ENCODE assay signal across 22 mouse cellular contexts in genomic region chr7:116278280-116278679, GRCm38 (mm10). TPM values are rescaled to one million over a fixed set of nuclear protein-coding genes. Genes with fewer than 3 reads are reported as not detected.
DNase-seq lines count a peak whose midpoint lies in the region; ATAC-seq and TF ChIP-seq lines count a peak whose summit lies in the region.
"Had no signal": no experiment of that assay in that cellular context is flagged by ENCODE, and none has a peak within 500 bp of the region (broad histone marks: within the 10 kb centered on the region; RNA-seq: fewer than 3 reads in every experiment).

No protein-coding gene starts in this region.

- H3K4me1 ChIP-seq in hindbrain, embryonic 10.5 days (replicated peaks): peaks cover 71% of the 10 kb centered on the region
- H3K4me1 ChIP-seq in hindbrain, embryonic 12.5 days: peaks cover 44% of the 10 kb centered on the region
- peaks cover 42% of the 10 kb centered on the region for H3K4me1 ChIP-seq in midbrain, embryonic 11.5 days (ENCODE audit: control insufficient read depth, insufficient read depth, low read length)
- H3K4me1 ChIP-seq in midbrain, embryonic 14.5 days (ENCODE audit: control insufficient read depth, insufficient read depth, low read length): peaks cover 20% of the 10 kb centered on the region
- H3K4me1 ChIP-seq in embryonic facial prominence, embryonic 15.5 days: no peaks in the 10 kb centered on the region
- peaks cover 10% of the 10 kb centered on the region; the same call in 1 of the 2 replicates for H3K4me1 ChIP-seq in stomach, embryonic 15.5 days

- H3K36me3 ChIP-seq in hindbrain, embryonic 10.5 days: no peaks in the 10 kb centered on the region
- H3K36me3 ChIP-seq in hindbrain, embryonic 12.5 days: no peaks in the 10 kb centered on the region
- H3K36me3 ChIP-seq in midbrain, embryonic 11.5 days (ENCODE audit: control insufficient read depth, insufficient read depth, low read length): no peaks in the 10 kb centered on the region
- H3K36me3 ChIP-seq in midbrain, embryonic 14.5 days (ENCODE audit: control insufficient read depth, insufficient read depth, low read length): no peaks in the 10 kb centered on the region
- H3K36me3 ChIP-seq in embryonic facial prominence, embryonic 15.5 days: no peaks in the 10 kb centered on the region
- H3K36me3 ChIP-seq in stomach, embryonic 15.5 days: no peaks in the 10 kb centered on the region
- H3K36me3 ChIP-seq: limb, embryonic 13.5 days; neural tube, embryonic 12.5 days had no signal

- H3K9me3 ChIP-seq in hindbrain, embryonic 10.5 days: no peaks in the 10 kb centered on the region
- H3K9me3 ChIP-seq in hindbrain, embryonic 12.5 days (replicated peaks): no peaks in the 10 kb centered on the region
- no peaks in the 10 kb centered on the region for H3K9me3 ChIP-seq in midbrain, embryonic 11.5 days (ENCODE audit: control insufficient read depth, low read length)
- H3K9me3 ChIP-seq in midbrain, embryonic 14.5 days (ENCODE audit: control insufficient read depth, low read length): no peaks in the 10 kb centered on the region
- no peaks in the 10 kb centered on the region for H3K9me3 ChIP-seq in embryonic facial prominence, embryonic 15.5 days (replicated peaks)
- H3K9me3 ChIP-seq in stomach, embryonic 15.5 days: no peaks in the 10 kb centered on the region
- H3K9me3 ChIP-seq: limb, embryonic 13.5 days; neural tube, embryonic 12.5 days had no signal

- intact Hi-C loops in gastrocnemius, adult 2 months (cut with DNase I): no loop called here

- no peak for DNase-seq in hindbrain, embryonic 10.5 days (ENCODE audit: low spot score)
- DNase-seq in midbrain, embryonic 11.5 days (ENCODE audit: low spot score, missing footprints): no peak
- DNase-seq in midbrain, embryonic 14.5 days: no peak
- no peak for DNase-seq in gastrocnemius, adult 2 months
- DNase-seq: adrenal gland, postnatal 10 days; cerebellum, adult 2 months; gastrocnemius, postnatal 14 days; heart, postnatal 36 days; kidney, postnatal 25 days; layer of hippocampus, adult 9-11 months; spleen, adult 18-20 months; thymus, postnatal 14 days had no signal

- no peak for ATAC-seq in hindbrain, embryonic 12.5 days (ENCODE audit: low FRiP score)
- ATAC-seq in midbrain, embryonic 11.5 days (ENCODE audit: low FRiP score): no peak
- ATAC-seq in midbrain, embryonic 14.5 days (ENCODE audit: low FRiP score, low TSS enrichment): no peak
- ATAC-seq in embryonic facial prominence, embryonic 15.5 days (ENCODE audit: insufficient number of reproducible peaks, low FRiP score, low TSS enrichment, low read depth): no peak
- peak; percentile 4; the same call in 1 of the 2 replicates for ATAC-seq in stomach, embryonic 15.5 days (ENCODE audit: insufficient read depth, low FRiP score, low read depth)
- ATAC-seq in inflammation-experienced regulatory T-cells, adult 6 months: no peak

- WGBS in hindbrain, embryonic 10.5 days: 39% methylated on average over 9 of the region's 9 CpGs
- WGBS in hindbrain, embryonic 12.5 days: 39% methylated on average over 9 of the region's 9 CpGs
- 45% methylated on average over 9 of the region's 9 CpGs for WGBS in midbrain, embryonic 11.5 days
- 36% methylated on average over 9 of the region's 9 CpGs for WGBS in midbrain, embryonic 14.5 days
- 32% methylated on average over 9 of the region's 9 CpGs for WGBS in embryonic facial prominence, embryonic 15.5 days
- WGBS in stomach, embryonic 15.5 days: 57% methylated on average over 9 of the region's 9 CpGs

- no peak overlapping the region for H3K4me2 ChIP-seq in hindbrain, embryonic 12.5 days (replicated peaks)
- no peak overlapping the region for H3K4me2 ChIP-seq in midbrain, embryonic 11.5 days
- no peak overlapping the region for H3K4me2 ChIP-seq in midbrain, embryonic 14.5 days (ENCODE audit: low read length)
- no peak overlapping the region for H3K4me2 ChIP-seq in embryonic facial prominence, embryonic 15.5 days (replicated peaks)
- H3K4me2 ChIP-seq in stomach, embryonic 15.5 days: no peak overlapping the region
- H3K4me2 ChIP-seq: heart, embryonic 11.5 days; limb, embryonic 13.5 days; neural tube, embryonic 12.5 days had no signal

- H3K4me3 ChIP-seq in hindbrain, embryonic 10.5 days: no peak overlapping the region
- no peak overlapping the region for H3K4me3 ChIP-seq in hindbrain, embryonic 12.5 days
- H3K4me3 ChIP-seq in midbrain, embryonic 11.5 days (ENCODE audit: low read depth, low read length): no peak overlapping the region
- no peak overlapping the region for H3K4me3 ChIP-seq in midbrain, embryonic 14.5 days (replicated peaks; ENCODE audit: low read depth, low read length)
- no peak overlapping the region for H3K4me3 ChIP-seq in embryonic facial prominence, embryonic 15.5 days (replicated peaks)
- H3K4me3 ChIP-seq in stomach, embryonic 15.5 days (replicated peaks): no peak overlapping the region
- H3K4me3 ChIP-seq in gastrocnemius, adult 2 months: no peak overlapping the region
- H3K4me3 ChIP-seq: erythroblast, embryonic 14.5 days; limb, embryonic 13.5 days; neural tube, embryonic 12.5 days had no signal

- no peaks in the 10 kb centered on the region for H3K27me3 ChIP-seq in hindbrain, embryonic 10.5 days (ENCODE audit: insufficient read depth, poor library complexity, severe bottlenecking)
- H3K27me3 ChIP-seq in hindbrain, embryonic 12.5 days: no peaks in the 10 kb centered on the region
- H3K27me3 ChIP-seq in midbrain, embryonic 11.5 days (ENCODE audit: control insufficient read depth, insufficient read depth, low read length): no peaks in the 10 kb centered on the region
- no peaks in the 10 kb centered on the region for H3K27me3 ChIP-seq in midbrain, embryonic 14.5 days (ENCODE audit: control insufficient read depth, insufficient read depth, low read length)
- H3K27me3 ChIP-seq in embryonic facial prominence, embryonic 15.5 days: no peaks in the 10 kb centered on the region
- H3K27me3 ChIP-seq in stomach, embryonic 15.5 days (replicated peaks): no peaks in the 10 kb centered on the region
- H3K27me3 ChIP-seq: limb, embryonic 13.5 days; neural tube, embryonic 12.5 days had no signal

- TF ChIP-seq CTCF in gastrocnemius, adult 2 months (IDR thresholded peaks at IDR 0.05): no peak

- no peak overlapping the region for H3K9ac ChIP-seq in hindbrain, embryonic 12.5 days
- H3K9ac ChIP-seq in midbrain, embryonic 11.5 days (ENCODE audit: low read length): no peak overlapping the region
- H3K9ac ChIP-seq in midbrain, embryonic 14.5 days (replicated peaks; ENCODE audit: low read length): no peak overlapping the region
- H3K9ac ChIP-seq in embryonic facial prominence, embryonic 15.5 days: no peak overlapping the region
- H3K9ac ChIP-seq in stomach, embryonic 15.5 days: no peak overlapping the region
- H3K9ac ChIP-seq: limb, embryonic 13.5 days; liver, embryonic 14.5 days; neural tube, embryonic 12.5 days had no signal

- peak overlapping the region; percentile 84 for H3K27ac ChIP-seq in hindbrain, embryonic 10.5 days
- no peak overlapping the region for H3K27ac ChIP-seq in hindbrain, embryonic 12.5 days
- peak overlapping the region; percentile 8; the same call in 1 of the 2 replicates for H3K27ac ChIP-seq in midbrain, embryonic 11.5 days (ENCODE audit: low read depth, low read length)
- no peak overlapping the region for H3K27ac ChIP-seq in midbrain, embryonic 14.5 days (replicated peaks; ENCODE audit: low read depth, low read length)
- H3K27ac ChIP-seq in embryonic facial prominence, embryonic 15.5 days (replicated peaks): 0 out of 2 replicates have a peak overlapping the region, but pooled peaks have one; percentile 28
- peak overlapping the region; percentile 49; the same call in 1 of the 2 replicates for H3K27ac ChIP-seq in stomach, embryonic 15.5 days
- no peak overlapping the region for H3K27ac ChIP-seq in gastrocnemius, adult 2 months
- H3K27ac ChIP-seq: limb, embryonic 13.5 days; liver, embryonic 14.5 days; macrophage; neural tube, embryonic 12.5 days had no signal

RNA-seq across cellular contexts. Expression of gene Plekha7, which starts 29.9 kb away (rescaled TPM):
- 20.8 and 22.1 TPM in 2 replicates for polyA plus RNA-seq in hindbrain, embryonic 10.5 days (2016; fragmentation: Nextera tagmentation; extraction: Ambion mirVana)
- 10.7 and 12.5 TPM in 2 replicates for polyA plus RNA-seq in hindbrain, embryonic 12.5 days (2016; fragmentation: Nextera tagmentation; extraction: Ambion mirVana)
- 10.4 and 10.5 TPM in 2 replicates for polyA plus RNA-seq in midbrain, embryonic 11.5 days (2014; fragmentation: Nextera tagmentation; extraction: Ambion mirVana)
- polyA plus RNA-seq in midbrain, embryonic 14.5 days (2014; fragmentation: Nextera tagmentation; extraction: Ambion mirVana): 7.0 and 8.6 TPM in 2 replicates
- 15.4 and 16.1 TPM in 2 replicates for polyA plus RNA-seq in embryonic facial prominence, embryonic 15.5 days (2015; fragmentation: Nextera tagmentation; extraction: Ambion mirVana)
- polyA plus RNA-seq in stomach, embryonic 15.5 days (2015; fragmentation: Nextera tagmentation; extraction: Ambion mirVana): 17.4 and 19.3 TPM in 2 replicates
- total RNA-seq in gastrocnemius, adult 2 months (2021): 1 to 10 TPM; 1.0 to 1.4 TPM
- 10 to 100 TPM in 1 of 3 experiments, 1 to 10 TPM in 2; 4.6 to 13.4 (median 6.8) TPM for polyA plus RNA-seq in inflammation-experienced regulatory T-cells, adult 6 months (2017; shearing (Covaris generic))

RNA-seq across cellular contexts. Expression of gene Rps13, which starts 55.7 kb away (rescaled TPM):
- 814 and 844 TPM in 2 replicates for polyA plus RNA-seq in hindbrain, embryonic 10.5 days (2016; fragmentation: Nextera tagmentation; extraction: Ambion mirVana)
- polyA plus RNA-seq in hindbrain, embryonic 12.5 days (2016; fragmentation: Nextera tagmentation; extraction: Ambion mirVana): 569 and 639 TPM in 2 replicates
- polyA plus RNA-seq in midbrain, embryonic 11.5 days (2014; fragmentation: Nextera tagmentation; extraction: Ambion mirVana): 765 and 766 TPM in 2 replicates
- 533 and 622 TPM in 2 replicates for polyA plus RNA-seq in midbrain, embryonic 14.5 days (2014; fragmentation: Nextera tagmentation; extraction: Ambion mirVana)
- 696 and 834 TPM in 2 replicates for polyA plus RNA-seq in embryonic facial prominence, embryonic 15.5 days (2015; fragmentation: Nextera tagmentation; extraction: Ambion mirVana)
- polyA plus RNA-seq in stomach, embryonic 15.5 days (2015; fragmentation: Nextera tagmentation; extraction: Ambion mirVana): 728 and 831 TPM in 2 replicates
- 100 to 1,000 TPM; 247 to 325 TPM for total RNA-seq in gastrocnemius, adult 2 months (2021)
- 100 to 1,000 TPM; 321 to 978 (median 399) TPM for polyA plus RNA-seq in inflammation-experienced regulatory T-cells, adult 6 months (2017; shearing (Covaris generic))

Comparison
In these comparisons a context has a peak if more than half of its experiments do, and no peak if none do; other contexts are left out.
1. H3K27ac ChIP-seq: peak in hindbrain, embryonic 10.5 days (single experiment), midbrain, embryonic 11.5 days (single experiment), embryonic facial prominence, embryonic 15.5 days (single experiment) and stomach, embryonic 15.5 days (single experiment); none in hindbrain, embryonic 12.5 days (single experiment), midbrain, embryonic 14.5 days (single experiment) and gastrocnemius, adult 2 months (single experiment).